Mouse (Mus musculus) ES-Bruce4 (cell line): ENCODE measurements around the gene Arl6.

ENCODE experiments used
- CTCF ChIP-seq: IDR thresholded peaks from one replicate; pipeline ENCODE4 v1.8.1; 2011; ENCODE audit warnings: low read depth, low read length
- EP300 ChIP-seq: IDR thresholded peaks from 2 replicates; pipeline ENCODE4 v1.6.1; 2011; ENCODE audit warnings: low read depth, low read length; ENCODE audit not compliant: insufficient read depth

- no peak for TF ChIP-seq EP300
- no peak for TF ChIP-seq CTCF
Measured at GRCm38 (mm10) chr16:59643766-59644165, 4.6 kb upstream of the Arl6 start.
